Mouse (Mus musculus) retina, embryonic 14.5 days (tissue): ENCODE measurements at regions not wholly inside any gene's neighbourhood (a gene's known extent, or its start where the extent isn't known, plus 50 kb on each side); places are given as distances from the start of the nearest gene placed in this dataset.
A peak's percentile ranks its signal among the peaks of the same experiment; 100 is the strongest.

Experiments
- DNase-seq: peaks from one replicate; pipeline ENCODE4 v3.0.0-alpha.2; 2015; ENCODE audit warnings: low spot score

GRCm38 (mm10) chr3:128415568-128415967, 519.4 kb upstream of the Fam241a start:
- no peak for DNase-seq

GRCm38 (mm10) chr3:128413481-128413880, 517.4 kb upstream of the Fam241a start:
- no peak for DNase-seq

GRCm38 (mm10) chr3:128412157-128412556, 516.0 kb upstream of the Fam241a start:
- no peak for DNase-seq

GRCm38 (mm10) chr3:128394805-128395204, 498.7 kb upstream of the Fam241a start:
- DNase-seq = peak; percentile 55

DNA sequence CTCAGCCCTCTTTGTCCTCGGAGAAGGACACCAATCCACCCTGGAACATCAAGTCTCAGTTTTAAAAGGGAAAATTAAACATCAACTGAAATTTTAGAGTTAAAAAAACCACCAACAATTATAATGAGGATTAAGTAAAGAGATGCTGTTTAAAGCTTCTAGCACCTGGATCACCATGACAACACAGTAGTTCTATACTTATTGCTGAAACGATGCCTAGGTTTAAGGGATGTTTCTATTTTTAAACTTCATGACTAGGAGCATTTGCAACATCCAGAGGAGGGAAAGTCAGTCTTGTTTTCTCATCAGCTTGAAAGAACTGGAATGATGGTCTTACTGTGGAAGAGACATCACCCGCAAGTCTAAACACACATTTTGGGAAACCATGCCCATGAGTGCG, 484.5 kb upstream of the Fam241a start:
- no peak for DNase-seq

DNA sequence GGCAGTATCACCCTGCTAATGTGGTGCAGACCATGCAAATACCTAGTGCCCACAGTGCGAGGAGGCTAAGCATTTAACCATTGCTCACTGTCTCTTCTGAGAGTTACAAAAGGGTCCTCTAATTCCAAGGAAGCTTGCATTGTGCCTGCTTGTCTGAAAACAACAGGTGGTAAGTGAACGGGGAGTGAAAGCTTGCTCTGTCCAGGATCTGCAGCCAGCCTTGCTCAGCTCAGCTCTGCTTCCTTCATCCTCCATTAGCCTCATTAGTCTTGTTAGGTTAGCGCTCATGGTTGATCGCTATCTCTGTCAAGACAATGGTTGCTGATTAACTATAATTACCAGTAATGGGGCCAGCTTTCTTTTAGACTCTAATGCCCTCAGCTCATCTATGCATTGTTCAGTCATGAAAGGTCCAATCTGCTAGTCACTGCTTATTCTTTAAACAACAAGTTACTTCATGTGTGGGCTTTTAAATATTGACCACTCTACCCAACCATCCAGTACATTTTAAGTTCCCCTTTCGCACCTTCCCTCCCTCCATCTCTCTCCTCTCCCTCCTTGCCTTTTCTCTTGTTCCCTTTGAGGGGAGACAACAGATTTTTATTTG, 473.5 kb upstream of the Fam241a start:
- DNase-seq = peak; percentile 89

DNA sequence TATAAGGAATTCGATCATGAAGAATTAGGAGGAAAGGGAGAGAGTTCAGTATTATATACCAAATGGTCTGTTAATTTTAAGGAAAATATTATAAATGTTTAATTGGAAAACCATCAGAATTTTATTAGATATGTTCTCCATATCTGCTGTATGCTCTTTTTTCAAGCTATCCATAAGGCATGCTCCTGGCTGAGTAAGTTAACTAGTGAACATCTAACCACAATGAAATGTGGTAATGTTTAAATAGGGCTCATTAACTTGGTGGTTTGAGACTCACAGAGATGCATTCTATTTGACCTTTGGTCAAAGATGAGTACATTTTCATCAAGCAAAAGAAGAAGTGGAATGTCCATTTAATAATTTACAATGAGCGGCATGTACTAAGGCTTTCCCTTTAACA, 466.2 kb upstream of the Fam241a start:
- no peak for DNase-seq

DNA sequence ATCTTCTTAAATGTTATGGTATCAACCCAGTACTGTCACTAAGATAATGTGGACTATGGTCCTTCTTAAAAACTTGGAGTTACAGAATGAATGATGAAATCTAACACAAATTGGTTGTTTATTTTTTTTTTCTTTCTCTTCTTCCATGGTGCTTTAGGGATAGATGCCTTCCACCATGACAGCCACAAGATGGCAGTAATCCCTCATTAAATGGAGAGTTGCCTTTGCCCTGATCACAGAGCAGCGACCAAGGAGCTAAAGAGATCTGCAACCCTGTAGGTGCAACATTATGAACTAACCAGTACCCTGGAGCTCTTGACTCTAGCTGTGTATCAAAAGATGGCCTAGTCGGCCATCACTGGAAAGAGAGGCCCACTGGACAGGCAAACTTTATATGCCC, 453.0 kb upstream of the Fam241a start:
- DNase-seq = peak; percentile 85

DNA sequence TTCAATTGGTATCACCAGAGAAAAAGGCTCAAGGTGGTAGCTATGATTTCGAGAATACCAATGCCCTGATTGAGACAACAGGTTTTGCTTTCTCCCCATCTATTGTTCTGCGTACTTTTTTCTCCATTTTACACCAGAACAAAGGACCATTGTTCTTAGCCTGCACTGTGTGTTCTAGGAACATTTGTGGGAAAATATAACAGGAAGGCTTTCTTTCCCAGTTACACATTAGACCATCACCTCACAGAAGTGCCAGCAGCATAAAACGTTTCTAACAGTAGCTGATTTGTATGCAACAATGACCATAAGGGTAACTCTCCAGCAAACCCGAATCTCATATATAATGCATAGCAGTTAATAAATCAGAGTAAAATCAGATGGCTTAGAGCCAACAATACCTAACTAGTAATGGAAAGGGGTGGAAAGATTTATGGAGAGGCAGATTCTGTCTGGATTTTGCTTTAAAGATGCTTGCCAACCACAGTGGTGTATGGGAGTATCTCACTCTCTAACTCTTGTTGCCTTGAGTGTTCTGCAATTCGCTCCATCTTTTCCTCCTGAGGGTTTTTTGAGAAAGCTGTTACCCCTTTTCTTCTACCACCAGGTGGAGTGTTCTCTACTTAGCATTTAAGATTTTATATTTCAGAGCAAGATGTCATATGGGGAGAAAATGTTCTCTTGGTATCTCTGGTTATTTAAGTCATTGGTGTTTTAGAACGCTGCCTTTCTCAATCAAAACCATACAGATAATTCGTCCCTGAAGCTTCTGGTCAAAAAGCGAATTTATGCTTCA, 451.9 kb upstream of the Fam241a start:
- peak; percentile 33 for DNase-seq

GRCm38 (mm10) chr3:128337508-128337907, 441.4 kb upstream of the Fam241a start:
- no peak for DNase-seq

GRCm38 (mm10) chr3:128337031-128337430, 440.9 kb upstream of the Fam241a start:
- DNase-seq = peak; percentile 94

- no peak for DNase-seq
Measured at GRCm38 (mm10) chr3:128327677-128328076, 431.6 kb upstream of the Fam241a start.

GRCm38 (mm10) chr3:128301312-128301711, 405.2 kb upstream of the Fam241a start:
- DNase-seq = no peak

DNA sequence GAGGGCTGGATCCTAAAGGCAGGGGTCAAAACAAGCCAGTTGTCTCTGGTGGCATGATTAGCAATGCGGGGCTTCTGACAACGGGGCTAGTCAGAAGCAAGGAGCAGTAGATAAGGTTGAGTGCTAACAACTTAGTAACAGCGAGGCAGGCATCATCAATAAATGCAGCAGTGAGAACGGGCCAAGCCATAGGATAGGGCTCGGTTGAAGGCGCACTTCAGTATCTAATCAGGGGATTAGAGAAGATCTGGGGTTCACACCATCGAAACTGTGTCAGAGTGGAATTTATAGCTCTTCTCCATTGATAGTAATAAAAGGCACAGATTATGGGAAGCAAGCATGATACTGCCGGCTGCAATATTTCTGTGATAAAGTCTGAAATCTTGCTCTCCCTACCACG, 402.0 kb upstream of the Fam241a start:
- no peak for DNase-seq

GRCm38 (mm10) chr3:128287846-128288245, 391.7 kb upstream of the Fam241a start:
- no peak for DNase-seq

GRCm38 (mm10) chr3:128285214-128285613, 389.1 kb upstream of the Fam241a start:
- DNase-seq = no peak

GRCm38 (mm10) chr3:128280626-128281025, 384.5 kb upstream of the Fam241a start:
- no peak for DNase-seq

DNA sequence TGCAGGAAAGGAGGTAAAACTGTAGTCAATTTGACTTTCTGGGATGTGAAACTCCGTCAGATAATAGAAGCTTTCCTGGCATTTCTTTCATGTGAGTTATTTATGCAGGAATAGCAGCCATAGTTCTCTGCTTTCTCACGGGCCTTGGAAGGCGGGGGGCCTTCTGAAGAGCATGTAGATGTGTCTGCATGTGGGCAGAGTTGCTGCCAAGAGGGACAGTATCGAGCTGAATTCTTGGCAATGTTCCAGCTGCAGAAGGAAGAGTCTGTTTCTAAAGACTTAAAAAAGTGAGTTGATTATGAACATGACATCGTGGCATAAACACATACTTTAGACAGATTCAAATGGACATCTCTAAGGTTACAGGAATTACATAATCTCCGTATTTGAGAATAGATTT, 374.5 kb upstream of the Fam241a start:
- DNase-seq = peak; percentile 12

- no peak for DNase-seq
Measured at GRCm38 (mm10) chr3:128261208-128261607, 365.1 kb upstream of the Fam241a start.

- DNase-seq = no peak
Measured at GRCm38 (mm10) chr3:128247816-128248215, 351.7 kb upstream of the Fam241a start.

DNA sequence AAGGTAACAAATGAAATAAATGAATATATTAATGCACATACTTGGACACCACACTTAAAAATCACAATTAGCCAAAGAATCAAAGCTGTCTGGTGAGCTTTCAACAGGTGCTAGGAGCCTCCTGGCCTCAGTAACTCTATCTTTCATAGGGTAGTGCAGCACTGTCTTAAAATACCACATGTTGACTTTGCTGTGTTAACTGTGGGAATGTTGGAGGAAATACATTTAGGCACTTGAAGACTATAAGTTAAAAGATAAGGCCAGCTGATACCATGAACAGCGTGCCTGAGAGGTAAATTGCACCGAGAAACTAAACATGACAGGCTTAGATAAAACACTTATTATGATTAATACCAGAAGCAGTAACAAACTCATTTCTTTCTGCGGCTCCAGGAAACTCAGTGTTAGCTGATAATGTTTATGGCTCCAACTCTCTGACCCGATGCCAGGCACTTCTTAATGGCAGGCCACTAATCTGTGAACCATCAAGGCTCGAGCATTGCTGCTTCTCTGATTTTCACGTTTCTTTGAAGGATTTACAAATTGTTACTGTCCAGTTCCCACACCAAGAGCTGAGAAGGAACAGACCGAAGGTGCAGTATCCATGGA, 343.8 kb upstream of the Fam241a start:
- DNase-seq = no peak

DNA sequence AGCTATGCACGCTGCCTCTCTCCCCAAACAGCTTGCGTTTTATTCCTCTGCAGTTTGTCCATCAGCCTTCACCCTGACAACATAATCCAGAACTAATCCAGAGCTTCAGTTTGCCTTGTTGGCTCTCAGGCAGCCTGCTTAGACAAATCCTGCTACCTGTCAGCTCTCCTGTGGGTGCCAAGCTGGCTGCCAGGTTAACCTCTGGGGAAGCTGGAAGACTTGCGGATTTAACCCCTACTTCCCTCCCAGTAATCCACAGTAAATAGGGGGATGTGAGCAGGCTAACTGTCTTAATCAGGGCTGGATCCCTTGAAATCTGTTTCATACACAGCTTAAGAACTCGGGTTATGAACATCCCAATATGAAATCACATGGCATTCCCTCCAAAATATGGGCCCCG, 334.3 kb upstream of the Fam241a start:
- DNase-seq = peak; percentile 13

DNA sequence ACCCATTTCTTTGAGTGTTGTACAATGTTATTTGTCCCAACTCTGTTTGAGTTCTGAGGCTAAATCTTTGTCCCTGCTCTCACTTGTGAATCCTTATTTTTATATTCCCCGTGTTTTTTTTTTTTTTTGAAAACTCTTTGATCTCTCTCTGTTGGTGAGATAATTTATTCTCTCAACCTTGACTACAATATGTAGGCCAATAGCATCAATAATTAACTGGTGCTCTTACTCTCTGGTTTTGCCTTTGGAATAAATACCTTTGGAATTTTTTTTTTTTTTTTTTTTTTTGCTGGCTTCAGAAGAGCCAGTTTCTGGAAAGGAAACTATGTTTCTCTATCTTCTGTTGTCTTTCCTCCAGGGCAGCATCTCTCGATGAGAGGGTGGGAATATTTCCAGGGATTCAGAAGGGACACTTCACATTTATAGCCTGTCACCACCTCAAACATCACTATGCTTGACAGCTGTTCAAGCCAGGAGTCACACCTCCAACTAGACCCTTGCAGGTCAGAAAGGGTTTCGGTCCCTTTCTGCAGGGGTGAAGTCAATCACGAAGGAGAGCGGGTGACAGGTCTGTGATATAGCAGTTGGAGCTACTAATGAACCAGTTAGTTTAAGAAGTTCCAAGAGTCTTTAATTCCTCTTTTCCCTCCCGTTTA, 330.9 kb upstream of the Fam241a start:
- DNase-seq = no peak
